Mouse (Mus musculus) heart, embryonic 10.5 days (tissue): Measurements from ENCODE around the gene Amt. TPM values are rescaled to one million over a fixed set of nuclear protein-coding genes. Genes with fewer than 3 reads are reported as not detected.

Experiments used
- DNase-seq: peaks from one replicate; pipeline ENCODE4 v3.0.0-alpha.2; 2017; ENCODE audit warnings: low spot score
- H3K27ac ChIP-seq: fragments of 300-500 bp; sonication (generic); 2 replicates; pipeline ENCODE4 v1.5.1; 2016; ENCODE audit warnings: mild to moderate bottlenecking
- H3K27me3 ChIP-seq: fragments of 300-500 bp; sonication (generic); 2 replicates; pipeline ENCODE4 v1.6.1; 2016; ENCODE audit warnings: mild to moderate bottlenecking; ENCODE audit not compliant: poor library complexity, insufficient read depth, severe bottlenecking
- H3K36me3 ChIP-seq: fragments of 300-500 bp; sonication (generic); 2 replicates; pipeline ENCODE4 v1.6.1; 2016; ENCODE audit warnings: mild to moderate bottlenecking, moderate library complexity
- H3K4me1 ChIP-seq: fragments of 300-500 bp; sonication (generic); 2 replicates; pipeline ENCODE4 v1.6.1; 2016; ENCODE audit warnings: mild to moderate bottlenecking
- H3K4me3 ChIP-seq: fragments of 300-500 bp; sonication (generic); 2 replicates; pipeline ENCODE4 v1.5.1; 2016; ENCODE audit warnings: mild to moderate bottlenecking, moderate library complexity
- H3K9me3 ChIP-seq: fragments of 300-500 bp; sonication (generic); 2 replicates; pipeline ENCODE4 v1.6.1; 2016; ENCODE audit warnings: mild to moderate bottlenecking, moderate library complexity
- WGBS: fragments of 180-500 bp; shearing (Covaris S2); methylation state at CpG from one replicate; pipeline ENCODE4 v1.1.7; 2016; 5-methylcytosine and 5-hydroxymethylcytosine counted together
- polyA plus RNA-seq: library from polyadenylated mRNA; unstranded; fragments of >200 nt; fragmentation: Nextera tagmentation; extraction: Ambion mirVana; gene quantifications from 2 replicates; pipeline ENCODE4 v1.2.1, GENCODE M21; 2016

Amt gene
- polyA plus RNA-seq, 1 experiment from 2014 or later: 16.1 TPM

GRCm38 (mm10) chr9:108337848-108338550, 41.3 kb downstream of the Amt start:
- 70% methylated on average over 10 of the region's 10 CpGs for whole genome bisulfite sequencing
- peak overlapping the region; percentile 89 for H3K4me3 ChIP-seq
- DNase-seq: no peak

GRCm38 (mm10) chr9:108338551-108338885, 41.9 kb downstream of the Amt start:
- Histone ChIP-seq H3K27ac (peak overlapping the region; percentile 97), H3K27me3 (no peaks in the 10 kb centered on the region), H3K4me1 (peaks cover 40% of the 10 kb centered on the region), H3K9me3 (no peaks in the 10 kb centered on the region), H3K36me3 (peaks cover 36% of the 10 kb centered on the region), H3K4me3 (peak overlapping the region; percentile 89)
- DNase-seq: peak; percentile 77
- WGBS: 25% methylated on average over 6 of the region's 6 CpGs

More at GRCm38 (mm10) chr9:108337848-108338550, 41.3 kb downstream of the Amt start:
- Histone ChIP-seq H3K27ac (peak overlapping the region; percentile 97), H3K9me3 (no peaks in the 10 kb centered on the region), H3K27me3 (no peaks in the 10 kb centered on the region), H3K36me3 (peaks cover 40% of the 10 kb centered on the region), H3K4me1 (peaks cover 40% of the 10 kb centered on the region)

GRCm38 (mm10) chr9:108338886-108339781, 42.5 kb downstream of the Amt start, which contains the start of gene Gpx1:
TSS of gene Gpx1 (plus strand) at chr9:108338903.
- Histone ChIP-seq H3K4me3 (peak within 1 kb of the TSS; percentile 89), H3K27ac (peak within 1 kb of the TSS; percentile 97), H3K27me3 (no peaks in the 10 kb centered on the region), H3K9me3 (no peaks in the 10 kb centered on the region), H3K4me1 (peaks cover 40% of the 10 kb centered on the region), H3K36me3 (peaks cover 30% of the 10 kb centered on the region)
- WGBS: under 1% methylated on average over 49 of the region's 49 CpGs
- DNase-seq: peak; percentile 98

- Histone ChIP-seq H3K36me3 (peaks cover 22% of the 10 kb centered on the region), H3K4me3 (peak overlapping the region; percentile 89), H3K4me1 (peaks cover 40% of the 10 kb centered on the region), H3K27me3 (no peaks in the 10 kb centered on the region), H3K9me3 (no peaks in the 10 kb centered on the region), H3K27ac (peak overlapping the region; percentile 97)
- WGBS: 8% methylated on average over 20 of the region's 20 CpGs
- no peak for DNase-seq
Observed at GRCm38 (mm10) chr9:108339886-108340257, 43.2 kb downstream of the Amt start.

- H3K27ac ChIP-seq: peak overlapping the region; percentile 97
- peaks cover 16% of the 10 kb centered on the region for H3K36me3 ChIP-seq
- peak; percentile 78 for DNase-seq
- H3K9me3 ChIP-seq: no peaks in the 10 kb centered on the region
- no peaks in the 10 kb centered on the region for H3K27me3 ChIP-seq
- peaks cover 40% of the 10 kb centered on the region for H3K4me1 ChIP-seq
- 53% methylated on average over 10 of the region's 10 CpGs for WGBS
- H3K4me3 ChIP-seq: peak overlapping the region; percentile 89
Observed at GRCm38 (mm10) chr9:108340258-108341138, 43.8 kb downstream of the Amt start.

GRCm38 (mm10) chr9:108341139-108341475, 44.5 kb downstream of the Amt start:
- H3K4me3 ChIP-seq: peak overlapping the region; percentile 20; the same call in 1 of the 2 replicates
- peaks cover 40% of the 10 kb centered on the region for H3K4me1 ChIP-seq
- no peaks in the 10 kb centered on the region for H3K9me3 ChIP-seq
- H3K27ac ChIP-seq: peak overlapping the region; percentile 70; the same call in 1 of the 2 replicates
- peaks cover 11% of the 10 kb centered on the region for H3K36me3 ChIP-seq
- 87% methylated on average over 5 of the region's 5 CpGs for WGBS
- H3K27me3 ChIP-seq: no peaks in the 10 kb centered on the region
- DNase-seq: no peak

GRCm38 (mm10) chr9:108341801-108342200, 45.1 kb downstream of the Amt start:
- Histone ChIP-seq H3K4me1 (peaks cover 43% of the 10 kb centered on the region), H3K27ac (peak overlapping the region; percentile 70; the same call in 1 of the 2 replicates), H3K36me3 (peaks cover 8% of the 10 kb centered on the region), H3K9me3 (no peaks in the 10 kb centered on the region), H3K27me3 (no peaks in the 10 kb centered on the region), H3K4me3 (no peak overlapping the region)
- DNase-seq: no peak

- 47% methylated on average over 5 of the region's 5 CpGs for WGBS
- no peaks in the 10 kb centered on the region for H3K27me3 ChIP-seq
- H3K36me3 ChIP-seq: peaks cover 8% of the 10 kb centered on the region
- H3K9me3 ChIP-seq: no peaks in the 10 kb centered on the region
- DNase-seq: no peak
- H3K4me3 ChIP-seq: no peak overlapping the region
- H3K27ac ChIP-seq: peak overlapping the region; percentile 70
- H3K4me1 ChIP-seq: peaks cover 44% of the 10 kb centered on the region
Observed at GRCm38 (mm10) chr9:108342301-108342831, 45.7 kb downstream of the Amt start.

- H3K27me3 ChIP-seq: no peaks in the 10 kb centered on the region
- H3K27ac ChIP-seq: peak overlapping the region; percentile 70; the same call in 1 of the 2 replicates
- no peak for DNase-seq
- H3K4me3 ChIP-seq: no peak overlapping the region
- 89% methylated on average over 3 of the region's 3 CpGs for WGBS
- no peaks in the 10 kb centered on the region for H3K9me3 ChIP-seq
- H3K4me1 ChIP-seq: peaks cover 38% of the 10 kb centered on the region
- peaks cover 4% of the 10 kb centered on the region; the same call in 1 of the 2 replicates for H3K36me3 ChIP-seq
Observed at GRCm38 (mm10) chr9:108343331-108343730, 46.7 kb downstream of the Amt start.

GRCm38 (mm10) chr9:108343835-108344234, 47.2 kb downstream of the Amt start:
- DNase-seq: no peak
- 93% methylated on average over 1 of the region's 1 CpGs for WGBS
- H3K27ac ChIP-seq: 0 out of 2 replicates have a peak overlapping the region, but pooled peaks have one; percentile 17
- H3K4me1 ChIP-seq: peaks cover 38% of the 10 kb centered on the region
- no peak overlapping the region for H3K4me3 ChIP-seq
- H3K36me3 ChIP-seq: peaks cover 4% of the 10 kb centered on the region; the same call in 1 of the 2 replicates
- H3K9me3 ChIP-seq: no peaks in the 10 kb centered on the region
- H3K27me3 ChIP-seq: no peaks in the 10 kb centered on the region

GRCm38 (mm10) chr9:108344471-108344870, 47.8 kb downstream of the Amt start:
- peak overlapping the region; percentile 17; the same call in 1 of the 2 replicates for H3K27ac ChIP-seq
- H3K4me3 ChIP-seq: no peak overlapping the region
- H3K36me3 ChIP-seq: peaks cover 4% of the 10 kb centered on the region; the same call in 1 of the 2 replicates
- DNase-seq: no peak
- WGBS: 75% methylated on average over 4 of the region's 4 CpGs
- H3K27me3 ChIP-seq: no peaks in the 10 kb centered on the region
- no peaks in the 10 kb centered on the region for H3K9me3 ChIP-seq
- H3K4me1 ChIP-seq: peaks cover 42% of the 10 kb centered on the region

GRCm38 (mm10) chr9:108347024-108347423, 50.4 kb downstream of the Amt start:
- Histone ChIP-seq H3K27me3 (no peaks in the 10 kb centered on the region), H3K36me3 (peaks cover 25% of the 10 kb centered on the region), H3K9me3 (no peaks in the 10 kb centered on the region), H3K27ac (peak overlapping the region; percentile 92), H3K4me3 (peak overlapping the region; percentile 82), H3K4me1 (peaks cover 19% of the 10 kb centered on the region)
- no peak for DNase-seq
- WGBS: 8% methylated on average over 11 of the region's 11 CpGs
